Mouse (Mus musculus): ENCODE measurements around the gene Stk36.

Gene Stk36

GRCm38 (mm10) chr1:74601267-74601962 is at the start of gene Stk36, which contains the start of gene Rnf25:
Stk36 (plus strand) TSS chr1:74601445.
Rnf25 (minus strand) TSS chr1:74601397.
- peak; percentile 95 for DNase-seq (ENCODE audit: low read depth, low spot score)

GRCm38 (mm10) chr1:74559061-74559460 is 42.2 kb upstream of the Stk36 start:
- DNase-seq (ENCODE audit: low read depth, low spot score) = no peak

GRCm38 (mm10) chr1:74565834-74566233 is 35.4 kb upstream of the Stk36 start:
- DNase-seq (ENCODE audit: low read depth, low spot score) = no peak

- no peak for DNase-seq (ENCODE audit: low read depth, low spot score)
These were observed 31.2 kb upstream of the Stk36 start for GRCm38 (mm10) chr1:74569739-74570719.

- DNase-seq (ENCODE audit: low read depth, low spot score) = no peak
These were observed 18.6 kb upstream of the Stk36 start for GRCm38 (mm10) chr1:74582621-74583020.

- no peak for DNase-seq (ENCODE audit: low read depth, low spot score)
These were observed 16.4 kb upstream of the Stk36 start for GRCm38 (mm10) chr1:74584616-74585398.

- DNase-seq (ENCODE audit: low read depth, low spot score) = no peak
These were observed 13.9 kb upstream of the Stk36 start for GRCm38 (mm10) chr1:74587233-74587772.

- peak; percentile 99 for DNase-seq (ENCODE audit: low read depth, low spot score)
These were observed 13.3 kb upstream of the Stk36 start, which contains the start of the genes Zfp142 and Bcs1l for GRCm38 (mm10) chr1:74587773-74588445. Zfp142 (minus strand) TSS chr1:74588246. Bcs1l (plus strand) TSS chr1:74588289.

GRCm38 (mm10) chr1:74594434-74594833 is 6.8 kb upstream of the Stk36 start:
- DNase-seq (ENCODE audit: low read depth, low spot score) = no peak

- DNase-seq (ENCODE audit: low read depth, low spot score) = peak; percentile 39
These were observed 561 bp upstream of the Stk36 start for GRCm38 (mm10) chr1:74600501-74601266.

GRCm38 (mm10) chr1:74624183-74624582 is 22.9 kb downstream of the Stk36 start:
- no peak for DNase-seq (ENCODE audit: low read depth, low spot score)

GRCm38 (mm10) chr1:74626076-74626475 is 24.8 kb downstream of the Stk36 start:
- DNase-seq (ENCODE audit: low read depth, low spot score) = no peak

GRCm38 (mm10) chr1:74628001-74628400 is 26.8 kb downstream of the Stk36 start:
- no peak for DNase-seq (ENCODE audit: low read depth, low spot score)

- no peak for DNase-seq (ENCODE audit: low read depth, low spot score)
These were observed 31.5 kb downstream of the Stk36 start for GRCm38 (mm10) chr1:74632734-74633133.

GRCm38 (mm10) chr1:74643524-74643923 is 42.3 kb downstream of the Stk36 start:
- DNase-seq (ENCODE audit: low read depth, low spot score) = no peak

GRCm38 (mm10) chr1:74643926-74644325 is 42.7 kb downstream of the Stk36 start:
- peak; percentile 19 for DNase-seq (ENCODE audit: low read depth, low spot score)

GRCm38 (mm10) chr1:74661448-74662195 is 60.4 kb downstream of the Stk36 start, which contains the start of gene Ttll4:
Ttll4 (plus strand) TSS chr1:74661745.
- peak; percentile 97 for DNase-seq (ENCODE audit: low read depth, low spot score)

- DNase-seq (ENCODE audit: low read depth, low spot score) = peak; percentile 37
These were observed 61.1 kb downstream of the Stk36 start for GRCm38 (mm10) chr1:74662253-74662865.

- DNase-seq (ENCODE audit: low read depth, low spot score) = no peak
These were observed 63.9 kb downstream of the Stk36 start for GRCm38 (mm10) chr1:74665153-74665552.
